Mouse (Mus musculus) v-Abl transformed pro-B cells (cell line): ENCODE results near the gene Il6ra.

ENCODE experiments used
- in situ Hi-C, 2 experiments: fragments of 400-800 bp; cut with MboI; formaldehyde crosslinking; loops; one replicate each; pipeline ENCODE4 v1.15.1; 2025; ENCODE audit not compliant: unreplicated experiment in 2 of 2

Il6ra gene

GRCm38 (mm10) chr3:89820311-89821095, 92.5 kb downstream of the Il6ra start:
- in situ Hi-C loops, result no loop called here

GRCm38 (mm10) chr3:89819897-89820296, 93.1 kb downstream of the Il6ra start:
- in situ Hi-C loops, result no loop called here

GRCm38 (mm10) chr3:89818605-89819004, 94.4 kb downstream of the Il6ra start:
- in situ Hi-C loops, result no loop called here

- in situ Hi-C loops, result no loop called here
These were observed 95.9 kb downstream of the Il6ra start for GRCm38 (mm10) chr3:89817056-89817455.
